Mouse (Mus musculus) megakaryocyte, embryonic 14.5 days (primary cell): ENCODE results near the gene Setd2.

Experiments used
- FLI1 ChIP-seq: IDR thresholded peaks from 2 replicates; pipeline ENCODE4 v1.6.1; 2012; ENCODE audit warnings: low read length, inconsistent platforms, mixed read lengths
- GATA1 ChIP-seq: IDR thresholded peaks from 3 replicates; pipeline ENCODE4 v1.6.1; 2012; ENCODE audit warnings: mixed read lengths, low read length, inconsistent platforms, borderline replicate concordance

GRCm38 (mm10) chr9:110660208-110660607 is 127.8 kb downstream of the Setd2 start:
- TF ChIP-seq FLI1 (no peak), GATA1 (no peak)
